Mouse (Mus musculus) activated CD4-positive, CD25-positive, alpha-beta regulatory T cell, adult 9 weeks (primary cell): ENCODE measurements around the gene Gm21190. TPM values are rescaled to one million over a fixed set of nuclear protein-coding genes. Genes with fewer than 3 reads are reported as not detected.

ENCODE experiments used
- polyA plus RNA-seq: library from polyadenylated mRNA; unstranded; fragments of 100-300 nt; shearing (Covaris generic); gene quantifications from one replicate; pipeline ENCODE4 v1.2.1, GENCODE M21; 2017

Gene Gm21190
- polyA plus RNA-seq = not detected

DNA sequence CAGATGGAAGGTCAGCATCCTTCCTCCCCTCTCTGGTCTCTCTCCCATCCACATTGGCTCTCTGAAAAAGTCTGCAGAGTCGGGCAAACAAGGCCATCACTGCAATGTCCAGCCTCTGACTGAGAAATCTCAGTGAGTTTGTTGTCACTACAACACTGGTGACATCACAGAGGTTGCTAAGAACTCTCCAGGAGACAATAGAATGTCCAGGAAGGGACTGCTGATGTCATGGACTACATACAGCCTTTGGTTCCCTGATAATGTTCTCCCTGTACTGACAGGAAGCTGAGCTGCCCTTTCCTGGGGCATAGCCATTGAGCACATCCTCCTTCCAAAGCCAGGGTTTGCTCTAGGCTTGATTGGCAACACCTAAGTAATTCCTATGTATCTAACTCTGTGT is at the start of gene Gm21190:
Gene Gm21190 (minus strand): TSS at position 101 of the 400 bp plus-strand sequence.

DNA sequence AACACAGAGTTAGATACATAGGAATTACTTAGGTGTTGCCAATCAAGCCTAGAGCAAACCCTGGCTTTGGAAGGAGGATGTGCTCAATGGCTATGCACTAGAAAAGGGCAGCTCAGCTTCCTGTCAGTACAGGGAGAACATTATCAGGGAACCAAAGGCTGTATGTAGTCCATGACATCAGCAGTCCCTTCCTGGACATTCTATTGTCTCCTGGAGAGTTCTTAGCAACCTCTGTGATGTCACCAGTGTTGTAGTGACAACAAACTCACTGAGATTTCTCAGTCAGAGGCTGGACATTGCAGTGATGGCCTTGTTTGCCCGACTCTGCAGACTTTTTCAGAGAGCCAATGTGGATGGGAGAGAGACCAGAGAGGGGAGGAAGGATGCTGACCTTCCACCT is 48.0 kb upstream of the Gm21190 start, which contains the start of gene Gm21083:
Gene Gm21083 (plus strand): TSS at position 301 of the 400 bp plus-strand sequence.

DNA sequence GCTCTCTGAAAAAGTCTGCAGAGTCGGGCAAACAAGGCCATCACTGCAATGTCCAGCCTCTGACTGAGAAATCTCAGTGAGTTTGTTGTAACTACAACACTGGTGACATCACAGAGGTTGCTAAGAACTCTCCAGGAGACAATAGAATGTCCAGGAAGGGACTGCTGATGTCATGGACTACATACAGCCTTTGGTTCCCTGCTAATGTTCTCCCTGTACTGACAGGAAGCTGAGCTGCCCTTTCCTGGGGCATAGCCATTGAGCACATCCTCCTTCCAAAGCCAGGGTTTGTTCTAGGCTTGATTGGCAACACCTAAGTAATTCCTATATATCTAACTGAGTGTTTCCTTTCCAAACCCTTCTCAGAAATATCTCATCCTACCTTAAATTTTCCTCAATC is 52.6 kb downstream of the Gm21190 start, which contains the start of gene Gm21149:
Gene Gm21149 (minus strand): TSS at position 101 of the 400 bp plus-strand sequence.

Other genes with a start within 250 kb of the Gm21190 start
- gene Gm21149, start 52.7 kb downstream of the Gm21190 start, polyA plus RNA-seq = not detected
- gene Gm21083, start 48.1 kb upstream of the Gm21190 start, polyA plus RNA-seq = not detected
- not detected for gene Speer4d, start 89.8 kb upstream of the Gm21190 start, polyA plus RNA-seq
- not detected for gene 4930572O03Rik, start 127.8 kb upstream of the Gm21190 start, polyA plus RNA-seq
- not detected for gene Speer4c, start 185.0 kb upstream of the Gm21190 start, polyA plus RNA-seq